Mouse (Mus musculus) spleen, postnatal 4 days (tissue): ENCODE data around the gene 1700019D03Rik.
"Not testable (repeated sequence)": the region's sequence is repeated elsewhere in the genome, so short reads cannot be mapped to it uniquely, and the experiment has no call there.

Experiments
- DNase-seq, 2 experiments: peaks; one replicate each; pipeline ENCODE4 v3.0.0; 2022; ENCODE audit warnings: low spot score in 2 of 2

Gene 1700019D03Rik

DNA sequence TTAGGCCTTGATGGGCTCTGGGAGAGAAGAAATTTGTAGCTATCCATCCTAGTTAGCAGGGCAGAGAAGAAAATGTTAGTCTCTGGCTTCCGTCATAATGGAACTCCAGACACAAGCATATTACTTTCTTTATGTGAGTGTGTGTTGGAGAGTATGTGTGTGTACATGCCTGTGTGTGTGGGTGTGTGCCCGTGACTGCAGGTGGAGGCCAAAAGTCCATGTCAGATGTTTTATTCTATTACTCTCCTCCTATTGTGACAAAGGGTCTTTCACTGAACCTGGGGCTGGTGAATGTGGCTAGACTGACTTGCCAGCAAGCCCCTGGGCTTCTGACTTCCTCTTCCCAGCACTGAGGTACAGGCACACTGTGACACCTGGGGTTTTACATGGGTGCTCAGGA, 65.5 kb downstream of the 1700019D03Rik start:
- DNase-seq, result no peak

DNA sequence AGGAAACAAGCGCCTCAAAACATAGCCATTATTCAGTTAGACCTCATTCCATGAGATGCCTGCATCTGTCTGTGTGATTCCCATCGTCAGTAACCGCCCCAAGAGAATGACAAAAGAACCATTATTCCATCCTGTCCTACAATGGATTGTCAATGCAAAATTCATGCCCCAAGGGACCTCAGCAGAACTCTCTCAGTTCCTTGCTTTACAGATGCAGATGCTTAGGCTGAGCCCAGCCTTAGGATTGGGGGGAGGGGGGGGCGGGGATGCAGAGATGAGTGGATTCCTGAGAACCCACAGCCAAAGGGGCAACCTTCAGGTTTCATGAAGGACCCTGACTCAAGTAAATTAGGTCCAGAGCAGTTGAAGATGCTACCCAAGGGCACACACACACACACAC, 66.4 kb downstream of the 1700019D03Rik start:
- DNase-seq, result no peak

DNA sequence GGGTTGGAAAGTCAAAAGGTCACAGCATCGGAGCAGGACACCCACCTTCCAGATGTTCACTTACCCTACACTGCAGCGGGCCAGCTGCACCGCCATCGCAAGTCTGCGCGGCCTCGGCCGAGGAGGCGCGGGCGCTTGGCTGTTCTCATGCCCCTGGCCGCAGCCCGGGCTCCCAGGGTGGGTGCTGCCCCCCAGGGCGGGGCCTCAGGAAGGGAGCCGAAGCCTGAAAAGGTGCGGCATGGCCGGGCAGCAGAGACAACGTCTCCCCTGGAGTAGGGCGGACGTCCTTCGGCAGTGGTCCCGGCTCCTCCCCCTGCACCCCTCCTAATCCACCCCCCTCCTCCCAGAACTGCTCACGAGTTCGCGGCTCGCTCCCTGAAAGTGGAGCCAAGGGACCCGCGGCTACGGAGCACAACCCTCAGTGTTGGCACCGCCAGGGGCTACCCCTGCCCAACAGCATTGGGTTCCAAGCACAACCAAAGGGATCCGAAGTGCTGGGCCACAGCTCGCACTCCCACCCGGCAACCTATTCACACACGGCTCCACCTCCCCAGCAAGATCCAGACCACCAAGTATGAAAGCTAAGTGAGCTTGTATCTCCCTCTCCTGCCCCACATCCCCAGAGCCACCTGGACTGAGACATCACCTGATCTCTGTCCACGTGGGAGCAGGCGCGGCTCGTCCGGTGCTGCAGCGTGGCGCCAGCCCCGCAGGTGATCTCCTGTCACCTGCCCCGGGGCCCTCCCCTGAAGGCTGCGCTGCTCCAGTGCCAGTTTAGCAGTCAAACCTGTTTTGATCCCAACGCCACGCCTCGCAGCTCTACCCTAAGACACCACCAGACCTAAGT, 67.2 kb downstream of the 1700019D03Rik start:
- DNase-seq, result peak in 1 of 2 experiments; percentile 15

- DNase-seq, result no peak
Observed at GRCm38 (mm10) chr1:52952143-52952542, 67.8 kb downstream of the 1700019D03Rik start.

DNA sequence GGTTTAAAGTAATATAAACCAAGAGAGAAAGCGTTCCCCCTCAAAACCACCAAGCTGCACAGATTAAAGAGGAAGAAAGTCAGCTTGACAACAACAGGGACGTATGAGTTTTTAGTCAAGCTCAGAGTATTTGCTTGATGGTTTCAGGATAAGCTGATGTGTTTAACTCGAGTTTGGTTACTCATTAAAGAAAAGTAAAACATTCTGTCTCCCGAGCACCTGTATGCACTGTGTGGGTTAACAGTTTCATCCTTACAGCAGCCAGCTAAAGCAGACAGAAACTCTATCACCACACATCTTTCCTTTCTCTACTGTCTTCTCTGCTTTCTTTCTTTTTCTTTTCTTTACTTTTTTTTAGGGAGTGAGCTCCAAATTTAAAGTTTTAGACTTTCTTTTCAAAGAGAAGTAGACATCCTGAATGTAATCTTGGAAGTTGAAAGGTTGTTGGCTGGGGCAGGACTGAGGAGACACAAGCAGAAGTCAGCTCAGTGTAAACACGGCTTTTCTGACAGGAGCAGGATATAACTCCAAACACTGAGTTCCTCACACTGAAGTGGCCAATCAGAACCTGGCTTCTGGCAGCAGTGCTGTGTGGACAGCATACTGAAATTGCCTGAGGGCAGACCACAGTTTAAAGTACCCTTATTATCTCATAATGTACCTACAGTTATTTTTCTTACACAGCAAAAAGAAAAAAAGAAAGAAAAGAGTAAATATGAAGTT, 68.7 kb downstream of the 1700019D03Rik start:
- no peak for DNase-seq

DNA sequence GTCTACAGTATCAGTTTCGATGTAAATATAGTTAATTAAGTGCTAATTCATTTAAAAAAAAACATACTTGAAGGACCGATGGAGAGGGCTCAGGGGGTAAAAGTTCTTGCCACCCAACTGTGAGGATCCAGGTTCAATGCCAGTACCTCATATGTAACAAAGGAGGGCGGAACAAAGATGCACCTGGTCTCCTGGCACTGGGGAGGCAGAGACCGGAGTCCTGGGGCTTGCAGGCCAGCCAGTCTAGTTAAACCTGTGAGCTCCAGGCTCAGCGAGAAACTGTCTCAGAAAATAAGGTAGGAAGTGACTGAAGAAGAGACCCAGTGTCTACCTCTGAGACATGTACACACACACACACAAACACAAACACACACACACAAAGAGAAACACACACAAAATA, 72.1 kb downstream of the 1700019D03Rik start:
- no peak for DNase-seq

DNA sequence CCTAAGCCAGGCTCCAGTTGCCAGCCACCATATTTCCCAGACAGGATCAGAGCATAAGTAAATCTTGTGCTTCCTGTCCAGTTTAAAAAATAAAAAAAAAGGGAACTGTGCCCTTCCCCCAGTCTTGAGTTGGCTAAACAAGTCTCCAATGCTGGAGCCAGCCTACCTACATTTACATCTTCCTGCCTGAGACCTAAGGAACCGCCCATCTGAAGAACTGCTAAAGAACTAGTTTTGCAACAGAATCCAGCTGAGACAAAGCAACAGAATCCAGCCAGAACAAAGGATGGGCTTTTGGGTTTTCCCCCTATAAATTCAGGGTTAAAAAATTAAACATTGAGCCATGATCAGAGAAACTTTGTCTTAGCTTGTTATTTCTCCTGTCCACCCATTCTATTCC, 81.0 kb downstream of the 1700019D03Rik start:
- no peak for DNase-seq

DNA sequence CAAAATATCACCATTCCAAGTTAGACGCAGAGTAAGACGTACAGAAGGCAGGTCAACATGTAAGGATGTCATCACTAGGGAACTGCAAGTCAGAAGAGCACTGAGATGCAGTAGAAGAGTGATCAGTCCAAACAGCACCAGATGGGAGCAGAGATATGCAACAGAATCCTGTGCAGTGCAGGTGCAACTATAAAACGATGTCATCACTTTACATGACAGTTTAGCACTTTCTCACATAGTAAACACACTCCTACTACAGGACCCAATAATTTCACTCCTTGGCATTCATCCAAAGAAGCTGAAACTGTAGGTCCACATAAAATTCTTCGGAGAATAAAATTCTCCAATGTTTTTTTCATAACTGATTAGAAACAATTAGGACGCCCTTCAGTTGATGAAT, 85.5 kb downstream of the 1700019D03Rik start:
- DNase-seq, result no peak

DNA sequence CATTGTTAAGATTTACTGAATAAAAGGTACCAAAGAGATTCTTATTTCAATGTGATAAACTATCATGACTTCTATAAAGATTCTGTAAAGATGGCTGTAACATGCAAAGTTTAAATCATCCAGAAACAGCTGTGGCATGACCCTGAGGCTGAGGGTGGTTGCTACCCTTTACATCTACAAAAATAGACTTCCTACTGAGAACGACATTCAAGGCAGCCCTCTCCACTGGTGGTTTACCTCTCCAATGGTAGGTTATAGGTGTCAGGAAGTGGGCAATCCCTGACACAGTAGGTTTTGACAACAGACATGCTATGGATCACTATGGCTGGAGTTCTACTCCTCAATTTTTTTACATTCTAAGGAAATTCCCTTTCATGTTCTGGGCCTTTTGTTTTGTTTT, 95.5 kb downstream of the 1700019D03Rik start:
- not testable (repeated sequence) for DNase-seq

- DNase-seq, result not testable (repeated sequence)
Observed at GRCm38 (mm10) chr1:52918897-52919296, 101.1 kb downstream of the 1700019D03Rik start.

DNA sequence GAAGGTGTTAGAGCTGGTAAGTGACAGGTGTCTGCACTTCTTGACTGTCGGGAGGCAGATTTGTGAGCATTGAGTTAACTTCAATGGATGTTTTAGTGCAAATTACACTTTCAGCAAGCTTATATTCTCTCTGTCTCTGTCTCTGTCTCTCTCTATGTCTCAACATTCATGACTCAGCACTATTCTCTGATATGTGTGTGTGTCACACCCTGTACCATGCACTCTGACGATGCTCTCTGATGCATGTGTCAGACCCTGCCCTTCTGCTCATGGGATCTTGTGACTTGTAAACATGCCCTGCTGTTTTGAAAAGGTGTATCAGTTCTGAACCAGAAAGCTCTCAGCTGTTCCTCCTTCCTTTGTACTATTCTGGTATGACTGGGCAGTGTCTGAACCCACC, 103.3 kb downstream of the 1700019D03Rik start:
- no peak for DNase-seq

GRCm38 (mm10) chr1:52909783-52910182, 110.2 kb downstream of the 1700019D03Rik start:
- DNase-seq, result no peak

DNA sequence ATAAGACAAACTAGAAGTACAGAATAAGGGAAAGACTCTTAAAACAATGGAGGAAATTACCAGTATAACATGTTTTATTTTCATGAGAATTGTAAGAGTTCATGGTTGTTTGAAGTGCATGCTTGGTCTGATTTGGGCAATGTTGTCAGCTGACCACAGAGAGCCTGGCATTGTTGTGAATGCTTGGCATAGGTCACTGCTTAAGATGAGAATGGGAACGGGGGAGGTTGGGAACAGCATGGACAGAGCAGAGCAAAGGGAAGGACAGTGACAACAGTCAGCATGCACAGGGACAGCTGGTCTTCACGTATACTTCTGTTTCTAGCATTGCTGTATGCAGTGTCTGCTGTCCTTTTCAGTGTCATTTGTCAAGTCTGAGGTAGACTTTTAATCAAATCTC, 135.8 kb downstream of the 1700019D03Rik start:
- DNase-seq, result no peak
